Mouse (Mus musculus): ENCODE measurements at regions not wholly inside any gene's neighbourhood (a gene's known extent, or its start where the extent isn't known, plus 50 kb on each side); places are given as distances from the start of the nearest gene placed in this dataset.

DNA sequence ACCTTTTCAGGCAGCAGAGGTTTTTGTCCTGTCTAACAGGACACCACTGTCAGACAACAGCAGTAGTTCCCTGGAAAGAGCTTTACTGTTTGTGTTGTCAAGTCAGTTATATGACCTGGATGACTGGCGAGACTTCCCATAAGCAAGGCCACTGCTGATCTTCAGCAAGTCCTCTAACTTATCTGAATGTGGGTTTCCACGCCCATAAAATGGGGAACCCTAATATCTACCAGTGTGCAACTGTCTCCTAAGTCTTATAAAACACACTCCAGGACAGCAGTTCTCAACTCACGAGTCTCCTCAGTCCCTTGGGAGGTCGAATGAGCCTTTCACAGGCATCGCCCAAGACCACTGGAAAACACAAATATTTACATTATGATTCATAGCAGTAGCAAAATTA is 232.9 kb downstream of the Sp3 start:
- TF ChIP-seq CTCF (IDR thresholded peaks at IDR 0.05; ENCODE audit: borderline replicate concordance, insufficient read depth, low read depth, low read length) (no peak), POLR2A (IDR thresholded peaks at IDR 0.05; ENCODE audit: borderline replicate concordance, insufficient read depth, low read length) (no peak)
